Mouse (Mus musculus) liver, embryonic 14.5 days (tissue): Measurements from ENCODE around the gene Sh3tc1.

Experiments used
- CTCF ChIP-seq: IDR thresholded peaks from 2 replicates; pipeline ENCODE4 v1.5.1; 2016; ENCODE audit warnings: antibody characterized with exemption, low read depth, control low read depth
- EP300 ChIP-seq: IDR thresholded peaks from 2 replicates; pipeline ENCODE4 v1.6.1; 2016; ENCODE audit warnings: antibody characterized with exemption, low read depth

DNA sequence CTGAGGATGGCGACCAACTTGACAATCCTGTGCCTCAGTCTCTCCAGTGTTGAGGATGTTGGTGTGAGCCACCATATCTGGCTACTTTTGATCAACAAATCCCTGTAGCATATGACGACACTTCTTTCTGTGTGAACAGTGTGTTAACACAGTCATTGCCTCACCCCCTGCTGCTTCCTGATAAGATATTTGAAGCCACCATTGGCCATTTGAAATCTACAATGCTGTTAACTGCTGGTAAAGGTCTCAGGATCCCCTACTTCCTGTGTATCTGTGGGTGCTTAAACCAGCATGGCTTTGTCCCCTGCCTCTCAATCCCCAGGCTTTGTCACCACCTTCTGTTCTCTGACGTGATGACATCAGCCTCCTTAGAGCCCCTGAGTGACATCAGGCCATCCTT lies 54.7 kb downstream of the Sh3tc1 start:
- TF ChIP-seq CTCF (no peak), EP300 (no peak)
